Mouse (Mus musculus): ENCODE measurements at regions not wholly inside any gene's neighbourhood (a gene's known extent, or its start where the extent isn't known, plus 50 kb on each side); places are given as distances from the start of the nearest gene placed in this dataset.
A peak's percentile ranks its signal among the peaks of the same experiment; 100 is the strongest.

- ATAC-seq (replicated peaks; ENCODE audit: poor library complexity, severe bottlenecking) = no peak
These were observed 120.3 kb downstream of the Gsdmc2 start for GRCm38 (mm10) chr15:63724543-63725186.

GRCm38 (mm10) chr15:63722991-63723390, 122.0 kb downstream of the Gsdmc2 start:
- ATAC-seq (replicated peaks; ENCODE audit: poor library complexity, severe bottlenecking) = no peak

GRCm38 (mm10) chr15:63721669-63722357, 123.2 kb downstream of the Gsdmc2 start:
- peak; percentile 54 for ATAC-seq (replicated peaks; ENCODE audit: poor library complexity, severe bottlenecking)

- no peak for ATAC-seq (replicated peaks; ENCODE audit: poor library complexity, severe bottlenecking)
These were observed 127.2 kb downstream of the Gsdmc2 start for GRCm38 (mm10) chr15:63717812-63718211.

- no peak for ATAC-seq (replicated peaks; ENCODE audit: poor library complexity, severe bottlenecking)
These were observed 131.3 kb downstream of the Gsdmc2 start for GRCm38 (mm10) chr15:63713697-63714096.

- ATAC-seq (replicated peaks; ENCODE audit: poor library complexity, severe bottlenecking) = no peak
These were observed 134.6 kb downstream of the Gsdmc2 start for GRCm38 (mm10) chr15:63710381-63710780.

- ATAC-seq (replicated peaks; ENCODE audit: poor library complexity, severe bottlenecking) = no peak
These were observed 135.6 kb downstream of the Gsdmc2 start for GRCm38 (mm10) chr15:63709270-63709933.

- ATAC-seq (replicated peaks; ENCODE audit: poor library complexity, severe bottlenecking) = peak; percentile 98
These were observed 140.3 kb downstream of the Gsdmc2 start for GRCm38 (mm10) chr15:63704636-63705035.

- peak; percentile 54 for ATAC-seq (replicated peaks; ENCODE audit: poor library complexity, severe bottlenecking)
These were observed 147.1 kb downstream of the Gsdmc2 start for GRCm38 (mm10) chr15:63697831-63698230.

- no peak for ATAC-seq (replicated peaks; ENCODE audit: poor library complexity, severe bottlenecking)
These were observed 150.8 kb downstream of the Gsdmc2 start for GRCm38 (mm10) chr15:63694150-63694549.

GRCm38 (mm10) chr15:63693561-63693960, 151.4 kb downstream of the Gsdmc2 start:
- no peak for ATAC-seq (replicated peaks; ENCODE audit: poor library complexity, severe bottlenecking)

GRCm38 (mm10) chr15:63692491-63693295, 152.3 kb downstream of the Gsdmc2 start:
- ATAC-seq (replicated peaks; ENCODE audit: poor library complexity, severe bottlenecking) = no peak

- ATAC-seq (replicated peaks; ENCODE audit: poor library complexity, severe bottlenecking) = 0 out of 2 replicates have a peak, but pooled peaks have one; percentile 16
These were observed 155.0 kb downstream of the Gsdmc2 start for GRCm38 (mm10) chr15:63689788-63690575.

- no peak for ATAC-seq (replicated peaks; ENCODE audit: poor library complexity, severe bottlenecking)
These were observed 157.1 kb downstream of the Gsdmc2 start for GRCm38 (mm10) chr15:63687852-63688251.

- no peak for ATAC-seq (replicated peaks; ENCODE audit: poor library complexity, severe bottlenecking)
These were observed 157.9 kb downstream of the Gsdmc2 start for GRCm38 (mm10) chr15:63686954-63687562.

GRCm38 (mm10) chr15:63679984-63680925, 164.7 kb downstream of the Gsdmc2 start:
- ATAC-seq (replicated peaks; ENCODE audit: poor library complexity, severe bottlenecking) = no peak

GRCm38 (mm10) chr15:63678921-63679320, 166.1 kb downstream of the Gsdmc2 start:
- ATAC-seq (replicated peaks; ENCODE audit: poor library complexity, severe bottlenecking) = peak; percentile 97

GRCm38 (mm10) chr15:63675491-63676036, 169.4 kb downstream of the Gsdmc2 start:
- ATAC-seq (replicated peaks; ENCODE audit: poor library complexity, severe bottlenecking) = no peak

Measured in granulocyte monocyte progenitor cell, adult 5-6 weeks (primary cell).